Comparison of ENCODE assay signal across 1 mouse cellular context in the genomic region with DNA sequence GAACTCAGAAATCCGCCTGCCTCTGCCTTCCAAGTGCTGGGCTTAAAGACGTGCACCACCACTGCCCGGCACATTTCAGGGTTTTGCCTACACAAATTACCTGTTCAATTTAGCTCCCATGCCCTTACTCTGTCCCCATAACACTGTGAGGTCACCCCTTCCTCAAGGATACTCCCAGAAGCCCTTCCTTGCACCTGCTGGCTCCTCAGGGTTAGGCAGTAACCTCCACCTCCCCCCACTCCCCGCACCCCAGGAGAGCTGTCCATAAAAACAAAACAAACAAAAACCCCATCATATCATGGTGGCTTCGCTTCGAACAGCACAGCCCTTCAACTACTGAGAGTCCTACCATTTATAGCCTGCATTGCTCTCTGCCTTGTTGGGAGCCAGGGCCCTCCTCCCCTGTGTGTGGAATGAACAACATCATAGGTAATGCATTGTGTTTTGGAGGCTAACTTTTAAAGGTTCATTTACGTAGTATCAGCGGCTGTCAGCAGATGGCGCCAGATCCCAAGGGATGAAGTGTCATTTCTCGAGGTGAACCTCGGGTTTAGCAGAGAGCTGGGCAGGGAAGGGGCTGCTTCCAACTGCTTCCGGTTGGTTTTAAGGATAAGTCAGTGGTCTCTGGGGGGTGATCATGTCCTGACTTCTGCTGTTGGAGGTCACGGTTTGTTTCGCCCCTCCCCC.
A peak's percentile ranks its signal among the peaks of the same experiment; 100 is the strongest.
TF ChIP-seq lines count a peak whose summit lies in the region.

No protein-coding gene starts in this region.

TF ChIP-seq in CH12.LX, 34 proteins besides CTCF, POLR2A, EP300 and RAD21:
- TF ChIP-seq GABPA (IDR thresholded peaks at IDR 0.05; ENCODE audit: insufficient replicate concordance, low read depth, low read length) (no peak), JUN (IDR thresholded peaks at IDR 0.05; ENCODE audit: insufficient read depth, low read depth, low read length) (no peak), MAZ (IDR thresholded peaks at IDR 0.05; ENCODE audit: low read depth, low read length) (0 out of 2 replicates have a peak, but pooled peaks have one; percentile 20), TCF12 (IDR thresholded peaks at IDR 0.05; ENCODE audit: low read depth, low read length) (no peak), USF1 (IDR thresholded peaks at IDR 0.05; ENCODE audit: low read depth, low read length) (no peak), ZC3H11A (IDR thresholded peaks at IDR 0.05; ENCODE audit: low read depth, low read length) (no peak), TBP (conservative IDR thresholded peaks at IDR 0.05; ENCODE audit: low read depth, low read length) (no peak), ELF1 (IDR thresholded peaks at IDR 0.05; ENCODE audit: low read depth, low read length) (peak; percentile 22; the same call in 1 of the 2 replicates), JUND (conservative IDR thresholded peaks at IDR 0.05; ENCODE audit: low read depth, low read length) (no peak), BHLHE40 (IDR thresholded peaks at IDR 0.05; ENCODE audit: low read depth, low read length) (0 out of 2 replicates have a peak, but pooled peaks have one; percentile 5), ZKSCAN1 (IDR thresholded peaks at IDR 0.05; ENCODE audit: borderline replicate concordance, low read depth, low read length) (no peak), SMC3 (IDR thresholded peaks at IDR 0.05; ENCODE audit: low read depth, low read length) (peak; percentile 82), IRF4 (IDR thresholded peaks at IDR 0.05; ENCODE audit: low read depth, low read length) (no peak), KAT2A (IDR thresholded peaks at IDR 0.05; ENCODE audit: insufficient replicate concordance, low read length) (no peak), E2F4 (IDR thresholded peaks at IDR 0.05; ENCODE audit: insufficient replicate concordance, low read depth, low read length) (no peak), POLR2AphosphoS2 (IDR thresholded peaks at IDR 0.05; ENCODE audit: low read depth, low read length) (no peak), ZNF384 (IDR thresholded peaks at IDR 0.05; ENCODE audit: low read depth, low read length) (no peak), SIN3A (IDR thresholded peaks at IDR 0.05; ENCODE audit: low read length) (no peak), NELFE (IDR thresholded peaks at IDR 0.05; ENCODE audit: low read depth, low read length) (no peak), MXI1 (IDR thresholded peaks at IDR 0.05; ENCODE audit: low read depth, low read length) (no peak), CHD1 (IDR thresholded peaks at IDR 0.05; ENCODE audit: low read depth, low read length) (no peak), ZMIZ1 (IDR thresholded peaks at IDR 0.05; ENCODE audit: low read depth, low read length) (no peak), MYC (IDR thresholded peaks at IDR 0.05; ENCODE audit: low read depth, low read length) (no peak), MAX (IDR thresholded peaks at IDR 0.05; ENCODE audit: low read length) (no peak), PAX5 (IDR thresholded peaks at IDR 0.05; ENCODE audit: low read length) (no peak), RCOR1 (conservative IDR thresholded peaks at IDR 0.05; ENCODE audit: low read depth, low read length) (no peak), HCFC1 (IDR thresholded peaks at IDR 0.05; ENCODE audit: low read depth, low read length) (no peak), MEF2A (IDR thresholded peaks at IDR 0.05; ENCODE audit: borderline replicate concordance, low read depth, low read length) (0 out of 2 replicates have a peak, but pooled peaks have one; percentile 22)
